Mouse (Mus musculus) forebrain, embryonic 14.5 days (tissue): ENCODE results near the gene Tcap. TPM values are rescaled to one million over a fixed set of nuclear protein-coding genes. Genes with fewer than 3 reads are reported as not detected.

Experiments used
- ATAC-seq: fragments of 200-750 bp; cut with Nextera tagmentation; 2 replicates; pipeline ENCODE4 v1.8.0; 2017; ENCODE audit warnings: mild to moderate bottlenecking, moderate library complexity
- DNase-seq: peaks from one replicate; pipeline ENCODE4 v3.0.0-alpha.2; 2015; ENCODE audit warnings: low spot score
- H3K27ac ChIP-seq: fragments of 300-500 bp; sonication (generic); 2 replicates; pipeline ENCODE4 v1.5.1; 2014; ENCODE audit warnings: low read depth, mild to moderate bottlenecking, control low read depth, low read length, moderate library complexity
- H3K27me3 ChIP-seq: fragments of 300-500 bp; sonication (generic); replicated peaks from 2 replicates; pipeline ENCODE4 v1.6.1; 2014; ENCODE audit warnings: low read length, control low read depth, mixed read lengths; ENCODE audit not compliant: control insufficient read depth, insufficient read depth
- H3K36me3 ChIP-seq: fragments of 300-500 bp; sonication (generic); 2 replicates; pipeline ENCODE4 v1.6.1; 2014; ENCODE audit warnings: low read length, control low read depth; ENCODE audit not compliant: control insufficient read depth, insufficient read depth
- H3K4me1 ChIP-seq: fragments of 300-500 bp; sonication (generic); 2 replicates; pipeline ENCODE4 v1.6.1; 2014; ENCODE audit warnings: antibody characterized with exemption, low read length, control low read depth; ENCODE audit not compliant: control insufficient read depth, insufficient read depth
- H3K4me2 ChIP-seq: fragments of 300-500 bp; sonication (generic); 2 replicates; pipeline ENCODE4 v1.6.1; 2014; ENCODE audit warnings: mild to moderate bottlenecking, control low read depth, low read length
- H3K4me3 ChIP-seq: fragments of 300-500 bp; sonication (generic); 2 replicates; pipeline ENCODE4 v1.5.1; 2014; ENCODE audit warnings: low read depth, low read length, control low read depth
- H3K9ac ChIP-seq: fragments of 300-500 bp; sonication (generic); 2 replicates; pipeline ENCODE4 v1.6.1; 2014; ENCODE audit warnings: mild to moderate bottlenecking, low read length, control low read depth, moderate library complexity
- H3K9me3 ChIP-seq: fragments of 300-500 bp; sonication (generic); replicated peaks from 2 replicates; pipeline ENCODE4 v1.6.1; 2016; ENCODE audit warnings: low read length, control low read depth, mixed read lengths; ENCODE audit not compliant: control insufficient read depth
- WGBS: fragments of 180-500 bp; shearing (Covaris S2); extraction: QIAGEN DNeasy Blood & Tissue Kit; methylation state at CpG from one replicate; pipeline ENCODE4 v1.1.7; 2014; 5-methylcytosine and 5-hydroxymethylcytosine counted together
- polyA plus RNA-seq: library from polyadenylated mRNA; unstranded; fragments of >200 nt; fragmentation: Nextera tagmentation; extraction: Ambion mirVana; gene quantifications from 2 replicates; pipeline ENCODE4 v1.2.1, GENCODE M21; 2014

The Tcap gene
- polyA plus RNA-seq, 1 experiment from 2014 or later, result not detected

GRCm38 (mm10) chr11:98384721-98385637 lies 1.4 kb downstream of the Tcap start:
- H3K36me3 ChIP-seq, result peaks cover 10% of the 10 kb centered on the region; the same call in 1 of the 2 replicates
- H3K4me2 ChIP-seq, result no peak overlapping the region
- H3K4me3 ChIP-seq, result no peak overlapping the region
- no peak for ATAC-seq
- H3K9ac ChIP-seq, result no peak overlapping the region
- DNase-seq, result no peak
- WGBS, result 63% methylated on average over 8 of the region's 8 CpGs
- no peaks in the 10 kb centered on the region for H3K9me3 ChIP-seq
- no peaks in the 10 kb centered on the region for H3K4me1 ChIP-seq
- H3K27ac ChIP-seq, result no peak overlapping the region
- H3K27me3 ChIP-seq, result 0 out of 2 replicates have a peak, but pooled peaks cover 7% of the 10 kb centered on the region

- no peaks in the 10 kb centered on the region for H3K4me1 ChIP-seq
- 60% methylated on average over 23 of the region's 25 CpGs for WGBS
- H3K27me3 ChIP-seq, result 0 out of 2 replicates have a peak, but pooled peaks cover 7% of the 10 kb centered on the region
- no peak within 1 kb of the TSS for H3K4me3 ChIP-seq
- H3K9ac ChIP-seq, result no peak within 1 kb of the TSS
- H3K4me2 ChIP-seq, result no peak within 1 kb of the TSS
- no peak within 1 kb of the TSS for H3K27ac ChIP-seq
- ATAC-seq (no peak), DNase-seq (no peak)
- peaks cover 1% of the 10 kb centered on the region; the same call in 1 of the 2 replicates for H3K36me3 ChIP-seq
- H3K9me3 ChIP-seq, result no peaks in the 10 kb centered on the region
Measured at GRCm38 (mm10) chr11:98385638-98386585, 2.3 kb downstream of the Tcap start, which contains the start of gene Pnmt. Gene Pnmt (plus strand): TSS chr11:98386450.

- H3K4me3 ChIP-seq, result no peak overlapping the region
- no peak overlapping the region for H3K4me2 ChIP-seq
- H3K27me3 ChIP-seq, result 0 out of 2 replicates have a peak, but pooled peaks cover 7% of the 10 kb centered on the region
- no peak for DNase-seq
- no peak for ATAC-seq
- no peak overlapping the region for H3K9ac ChIP-seq
- WGBS, result 17% methylated on average over 24 of the region's 24 CpGs
- no peak overlapping the region for H3K27ac ChIP-seq
- no peaks in the 10 kb centered on the region for H3K36me3 ChIP-seq
- no peaks in the 10 kb centered on the region for H3K4me1 ChIP-seq
- no peaks in the 10 kb centered on the region for H3K9me3 ChIP-seq
Measured at GRCm38 (mm10) chr11:98386596-98386995, 3.0 kb downstream of the Tcap start.

DNA sequence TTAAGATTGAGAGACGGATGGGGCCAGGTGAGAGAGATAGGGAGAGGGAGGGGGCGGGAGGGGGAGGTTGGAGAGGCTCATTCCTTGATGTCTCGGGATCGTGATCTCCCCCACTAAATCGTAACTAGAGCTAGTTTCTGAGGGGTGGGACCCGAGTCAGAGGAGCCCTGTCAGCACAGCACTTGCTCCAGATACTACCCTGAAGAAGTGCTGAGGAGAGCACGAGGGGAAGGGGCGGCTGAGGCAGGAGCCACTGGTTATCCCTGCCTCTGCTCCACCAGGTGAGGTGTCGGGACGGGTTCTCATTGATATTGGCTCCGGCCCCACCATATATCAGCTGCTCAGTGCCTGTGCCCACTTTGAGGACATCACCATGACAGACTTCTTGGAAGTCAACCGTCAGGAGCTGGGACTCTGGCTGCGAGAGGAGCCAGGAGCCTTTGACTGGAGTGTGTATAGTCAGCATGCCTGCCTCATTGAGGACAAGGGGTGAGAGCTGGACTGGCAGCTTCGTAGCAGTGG lies 3.5 kb downstream of the Tcap start:
- WGBS, result 63% methylated on average over 14 of the region's 14 CpGs
- no peak overlapping the region for H3K9ac ChIP-seq
- no peak overlapping the region for H3K4me2 ChIP-seq
- H3K9me3 ChIP-seq, result no peaks in the 10 kb centered on the region
- no peaks in the 10 kb centered on the region for H3K36me3 ChIP-seq
- no peak overlapping the region for H3K4me3 ChIP-seq
- H3K27ac ChIP-seq, result no peak overlapping the region
- H3K4me1 ChIP-seq, result no peaks in the 10 kb centered on the region
- ATAC-seq (no peak), DNase-seq (no peak)
- H3K27me3 ChIP-seq, result 0 out of 2 replicates have a peak, but pooled peaks cover 7% of the 10 kb centered on the region

DNA sequence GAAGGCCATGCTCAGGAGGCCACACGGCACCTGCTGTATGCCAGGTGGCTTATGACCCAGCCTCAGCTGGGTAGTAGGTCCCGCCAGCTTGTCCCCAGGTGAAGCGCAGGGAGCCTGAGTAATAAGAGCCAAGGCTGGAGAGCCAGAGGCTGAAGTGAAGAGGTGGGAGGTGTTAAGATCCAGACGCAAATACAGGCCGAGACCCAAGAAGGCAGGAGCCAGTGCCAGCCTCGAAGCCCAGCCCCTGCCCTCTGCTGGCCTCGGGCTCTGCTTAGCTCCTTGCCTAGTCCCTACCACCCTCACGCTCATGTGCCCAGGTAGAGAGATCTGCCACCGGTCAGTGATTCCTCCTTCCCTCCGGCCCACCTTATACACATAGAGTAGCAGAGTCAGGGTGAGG lies 4.7 kb downstream of the Tcap start:
- no peaks in the 10 kb centered on the region for H3K36me3 ChIP-seq
- no peak overlapping the region for H3K9ac ChIP-seq
- no peak overlapping the region for H3K4me3 ChIP-seq
- 0 out of 2 replicates have a peak, but pooled peaks cover 7% of the 10 kb centered on the region for H3K27me3 ChIP-seq
- no peak overlapping the region for H3K4me2 ChIP-seq
- H3K9me3 ChIP-seq, result no peaks in the 10 kb centered on the region
- peaks cover 1% of the 10 kb centered on the region for H3K4me1 ChIP-seq
- DNase-seq (no peak), ATAC-seq (no peak)
- no peak overlapping the region for H3K27ac ChIP-seq
- WGBS, result 74% methylated on average over 10 of the region's 10 CpGs

DNA sequence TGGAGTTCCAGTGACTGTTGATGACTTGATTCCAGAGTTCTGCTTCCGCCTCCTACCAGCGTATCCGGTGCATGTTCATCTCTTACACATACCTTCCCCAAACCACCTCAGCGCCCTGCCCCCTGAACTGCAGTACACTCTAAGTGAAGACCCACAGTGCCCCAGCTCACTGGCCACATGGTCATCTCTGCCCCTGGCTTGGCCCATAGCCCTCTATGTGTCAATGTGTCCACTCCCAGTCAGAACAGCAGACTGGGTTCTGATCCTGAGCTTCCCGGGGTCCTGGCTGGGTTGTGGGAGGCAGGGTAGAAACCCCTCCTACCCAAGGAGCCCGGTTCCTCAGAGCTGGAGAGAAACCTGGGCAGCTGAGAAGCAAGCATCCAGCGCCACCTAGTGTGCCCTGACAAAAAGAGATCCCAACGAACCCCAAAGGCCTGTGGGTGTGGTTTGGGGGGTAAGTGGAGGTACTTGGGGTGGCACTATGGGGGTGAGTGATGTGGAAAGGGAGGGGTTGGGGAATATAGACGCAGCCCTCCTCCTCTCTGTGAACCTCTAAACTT lies 5.7 kb downstream of the Tcap start:
- Histone ChIP-seq H3K27me3 (0 out of 2 replicates have a peak, but pooled peaks cover 7% of the 10 kb centered on the region), H3K9ac (no peak overlapping the region), H3K4me1 (peaks cover 12% of the 10 kb centered on the region), H3K4me3 (no peak overlapping the region), H3K4me2 (no peak overlapping the region), H3K36me3 (no peaks in the 10 kb centered on the region), H3K9me3 (no peaks in the 10 kb centered on the region), H3K27ac (no peak overlapping the region)
- DNase-seq (peak; percentile 74), ATAC-seq (peak; percentile 19; the same call in 1 of the 2 replicates)
- WGBS, result 24% methylated on average over 9 of the region's 9 CpGs

DNA sequence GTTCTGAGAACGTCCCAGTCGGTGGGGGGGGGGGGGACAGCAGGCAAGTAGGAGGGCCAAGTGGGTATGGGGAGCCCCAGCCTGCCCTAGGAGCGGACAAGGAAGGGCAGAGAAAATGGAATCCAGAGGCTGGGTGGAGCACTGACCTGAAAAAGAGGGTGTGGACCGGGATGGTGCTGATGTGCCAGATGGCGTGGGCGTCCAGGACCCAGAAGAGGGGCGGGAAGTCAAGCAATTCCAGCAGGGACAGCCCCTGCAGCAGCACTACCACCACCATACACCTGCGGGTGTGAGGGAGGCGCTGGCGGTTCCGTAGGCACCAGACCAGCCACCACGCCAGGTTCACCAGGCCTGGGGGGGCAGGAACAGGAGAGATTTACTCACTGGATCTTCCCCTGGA lies 6.5 kb downstream of the Tcap start:
- Histone ChIP-seq H3K4me1 (peaks cover 19% of the 10 kb centered on the region), H3K4me3 (no peak overlapping the region), H3K9me3 (no peaks in the 10 kb centered on the region), H3K4me2 (no peak overlapping the region), H3K9ac (no peak overlapping the region), H3K27me3 (0 out of 2 replicates have a peak, but pooled peaks cover 4% of the 10 kb centered on the region), H3K36me3 (no peaks in the 10 kb centered on the region), H3K27ac (no peak overlapping the region)
- WGBS, result 71% methylated on average over 12 of the region's 12 CpGs
- DNase-seq (no peak), ATAC-seq (no peak)

DNA sequence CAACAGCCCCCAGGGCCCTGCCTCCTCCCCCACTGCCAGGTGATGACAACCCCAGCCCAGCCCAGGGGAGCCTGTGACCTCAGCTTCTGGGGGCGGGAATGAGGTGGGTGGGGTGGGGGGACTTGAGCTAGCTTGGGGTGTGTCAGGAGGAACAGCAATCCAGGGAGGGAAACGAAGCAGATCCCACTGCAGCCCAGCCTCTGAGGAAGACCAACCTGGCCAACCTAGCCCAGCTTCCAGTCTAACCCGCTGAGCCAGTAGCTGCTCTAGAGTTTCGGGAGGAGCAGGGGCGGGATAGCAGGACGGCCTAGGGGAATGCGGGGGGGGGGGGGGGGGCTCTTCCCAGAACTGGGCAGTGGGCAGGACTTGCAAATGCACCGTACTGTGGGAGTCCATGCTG lies 8.4 kb downstream of the Tcap start:
- no peak for ATAC-seq
- 20% methylated on average over 7 of the region's 8 CpGs for WGBS
- no peak overlapping the region for H3K27ac ChIP-seq

More for the DNA sequence above, 8.4 kb downstream of the Tcap start:
- no peak overlapping the region for H3K4me2 ChIP-seq
- no peak for DNase-seq
- H3K9me3 ChIP-seq, result no peaks in the 10 kb centered on the region
- no peaks in the 10 kb centered on the region for H3K36me3 ChIP-seq
- peaks cover 20% of the 10 kb centered on the region for H3K4me1 ChIP-seq
- H3K27me3 ChIP-seq, result 0 out of 2 replicates have a peak, but pooled peaks cover 4% of the 10 kb centered on the region
- no peak overlapping the region for H3K4me3 ChIP-seq
- no peak overlapping the region for H3K9ac ChIP-seq
